Mouse (Mus musculus): Measurements from ENCODE around the gene Pdlim4.

The Pdlim4 gene

GRCm38 (mm10) chr11:54091726-54092125 is 22.9 kb upstream of the Pdlim4 start:
- DNase-seq, result no peak

GRCm38 (mm10) chr11:54090091-54090879 is 21.5 kb upstream of the Pdlim4 start:
- no peak for DNase-seq

- DNase-seq, result peak; percentile 86
These were observed 20.1 kb upstream of the Pdlim4 start for GRCm38 (mm10) chr11:54088947-54089317.

- DNase-seq, result no peak
These were observed 19.6 kb upstream of the Pdlim4 start for GRCm38 (mm10) chr11:54088253-54088946.

GRCm38 (mm10) chr11:54085816-54086215 is 17.0 kb upstream of the Pdlim4 start:
- no peak for DNase-seq

- DNase-seq, result no peak
These were observed 16.2 kb upstream of the Pdlim4 start for GRCm38 (mm10) chr11:54084976-54085375.

GRCm38 (mm10) chr11:54082725-54083124 is 13.9 kb upstream of the Pdlim4 start:
- DNase-seq, result no peak

GRCm38 (mm10) chr11:54080435-54080834 is 11.6 kb upstream of the Pdlim4 start:
- no peak for DNase-seq

- no peak for DNase-seq
These were observed 7.3 kb upstream of the Pdlim4 start for GRCm38 (mm10) chr11:54076101-54076500.

- no peak for DNase-seq
These were observed 6.5 kb upstream of the Pdlim4 start for GRCm38 (mm10) chr11:54075353-54075752.

- DNase-seq, result no peak
These were observed 4.5 kb upstream of the Pdlim4 start for GRCm38 (mm10) chr11:54073291-54073690.

- no peak for DNase-seq
These were observed 3.1 kb upstream of the Pdlim4 start for GRCm38 (mm10) chr11:54071726-54072445.

- no peak for DNase-seq
These were observed 756 bp downstream of the Pdlim4 start for GRCm38 (mm10) chr11:54067996-54068519.

- peak; percentile 34 for DNase-seq
These were observed 1.4 kb downstream of the Pdlim4 start for GRCm38 (mm10) chr11:54067318-54067995.

GRCm38 (mm10) chr11:54066400-54066799 is 2.4 kb downstream of the Pdlim4 start:
- DNase-seq, result no peak

GRCm38 (mm10) chr11:54065915-54066178 is 3.0 kb downstream of the Pdlim4 start:
- no peak for DNase-seq

GRCm38 (mm10) chr11:54065106-54065914 is 3.5 kb downstream of the Pdlim4 start:
- DNase-seq, result no peak

GRCm38 (mm10) chr11:54064412-54064978 is 4.3 kb downstream of the Pdlim4 start:
- DNase-seq, result no peak

GRCm38 (mm10) chr11:54063472-54063775 is 5.4 kb downstream of the Pdlim4 start:
- DNase-seq, result no peak

GRCm38 (mm10) chr11:54062753-54063471 is 5.9 kb downstream of the Pdlim4 start:
- DNase-seq, result peak; percentile 36

GRCm38 (mm10) chr11:54062086-54062752 is 6.6 kb downstream of the Pdlim4 start:
- no peak for DNase-seq
